Mouse (Mus musculus): ENCODE results near the gene U2surp.

The U2surp gene

DNA sequence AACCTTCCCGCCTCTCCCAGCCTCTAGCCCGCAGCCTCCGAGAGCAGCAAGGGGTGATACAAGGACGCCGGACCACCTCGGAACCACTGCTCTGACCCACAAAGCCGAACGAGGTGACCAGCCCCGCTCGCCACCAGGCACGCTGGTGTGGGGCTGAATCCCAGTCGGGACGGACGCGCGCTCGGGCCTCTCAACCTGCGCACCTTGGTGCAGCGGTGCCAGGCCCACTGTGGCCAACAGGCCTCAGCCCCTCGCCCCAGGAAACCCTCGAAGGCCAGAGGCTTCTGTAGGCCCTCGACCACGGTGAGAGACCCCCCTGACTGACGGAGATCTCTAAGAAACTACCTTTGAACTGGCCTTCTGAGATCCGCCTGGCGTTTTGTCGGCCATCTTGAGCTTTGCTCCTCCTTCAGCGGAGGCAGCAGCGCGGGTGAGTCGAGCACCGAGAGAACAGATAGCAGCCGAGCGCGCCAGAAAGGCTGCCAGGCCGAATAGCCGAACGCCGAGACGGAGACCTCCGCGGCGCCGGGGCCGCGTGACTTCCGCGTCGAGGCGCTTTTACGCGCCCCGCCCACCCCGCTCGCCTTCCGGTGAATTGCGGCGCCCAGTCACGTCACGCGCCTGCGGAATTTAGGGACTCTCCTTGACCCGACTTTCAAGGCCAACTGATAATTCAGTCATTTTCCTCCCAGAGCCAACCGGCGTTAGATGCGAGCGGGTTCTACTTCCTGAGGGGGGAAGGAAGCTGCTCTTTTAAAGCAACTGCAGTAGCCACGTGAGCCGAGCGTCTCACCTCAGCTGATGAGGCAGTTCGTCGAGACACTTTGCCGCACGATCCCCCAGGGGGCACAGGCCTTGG is at the start of gene U2surp:
TSS of gene U2surp (minus strand) at position 525 of the 859 bp plus-strand sequence.
- DNase-seq (ENCODE audit: low read depth, low spot score): peak; percentile 97

DNA sequence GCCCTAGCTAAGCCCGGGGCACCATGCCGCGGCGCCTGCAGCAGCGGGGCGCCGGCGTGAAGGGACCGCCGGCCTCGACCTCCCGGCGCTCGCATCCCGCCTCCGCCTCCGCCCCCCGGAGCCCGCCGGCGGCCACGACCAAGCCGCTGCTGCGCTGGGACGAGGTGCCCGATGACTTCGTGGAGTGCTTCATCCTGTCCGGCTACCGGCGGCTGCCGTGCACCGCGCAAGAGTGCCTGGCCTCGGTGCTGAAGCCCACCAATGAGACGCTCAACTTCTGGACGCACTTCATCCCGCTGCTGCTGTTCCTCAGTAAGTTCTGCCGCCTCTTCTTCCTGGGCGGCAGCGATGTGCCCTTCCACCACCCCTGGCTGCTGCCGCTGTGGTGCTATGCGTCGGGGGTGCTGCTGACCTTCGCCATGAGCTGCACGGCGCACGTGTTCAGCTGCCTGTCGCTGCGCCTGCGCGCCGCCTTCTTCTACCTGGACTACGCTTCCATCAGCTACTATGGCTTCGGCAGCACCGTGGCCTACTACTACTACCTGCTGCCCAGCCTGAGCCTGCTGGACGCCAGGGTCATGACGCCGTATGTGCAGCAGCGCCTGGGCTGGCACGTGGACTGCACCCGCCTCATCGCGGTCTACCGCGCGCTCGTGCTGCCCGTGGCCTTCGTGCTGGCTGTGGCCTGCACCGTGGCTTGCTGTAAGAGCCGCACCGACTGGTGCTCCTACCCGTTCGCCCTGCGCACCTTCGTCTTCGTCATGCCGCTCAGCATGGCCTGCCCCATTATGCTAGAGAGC is 48.3 kb upstream of the U2surp start:
- DNase-seq (ENCODE audit: low read depth, low spot score): peak; percentile 35

DNA sequence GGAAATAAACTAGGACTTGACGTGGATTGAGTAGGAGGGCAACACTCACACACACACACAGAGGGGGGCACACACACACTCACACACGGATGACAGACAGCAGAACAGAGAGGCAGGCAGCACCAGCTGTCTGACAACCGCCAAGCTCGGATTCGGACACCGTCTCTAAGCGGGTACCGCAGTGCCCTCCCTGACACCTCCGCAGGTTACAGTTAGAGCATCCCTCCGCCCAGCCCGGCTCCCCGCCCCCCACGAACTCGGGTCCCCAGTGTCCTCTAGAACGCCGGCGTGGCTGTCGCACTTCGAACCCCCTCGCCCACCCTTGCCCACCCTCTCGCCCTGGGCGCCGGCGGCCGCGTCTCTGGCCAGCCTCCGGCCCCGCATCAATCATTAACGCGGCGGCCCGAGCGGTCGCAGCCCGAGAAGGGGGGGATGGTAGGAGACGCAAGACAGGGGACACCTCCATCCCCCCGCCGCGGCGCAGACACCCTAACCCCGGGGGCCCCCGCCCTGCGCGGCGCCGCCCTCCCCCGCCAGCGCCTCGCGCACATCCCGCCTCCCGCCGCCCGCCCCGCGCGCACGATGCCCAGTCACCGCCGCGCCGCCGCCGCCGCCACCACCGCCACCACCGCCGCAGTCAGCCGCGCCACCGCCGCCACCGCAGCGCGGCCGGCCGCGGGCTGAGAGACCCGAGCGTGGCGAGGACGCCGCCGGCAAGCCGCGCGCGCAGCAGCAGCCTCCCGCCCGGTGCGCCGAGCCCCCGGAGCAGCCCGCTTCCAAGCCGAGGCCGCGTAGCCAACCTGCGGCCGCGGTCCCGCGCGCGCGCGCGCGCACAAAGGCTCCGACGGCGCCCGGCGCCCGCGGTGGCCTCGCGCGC is 47.5 kb upstream of the U2surp start, which contains the start of gene Paqr9:
TSS of gene Paqr9 (plus strand) at position 599 of the 877 bp plus-strand sequence.
- no peak for DNase-seq (ENCODE audit: low read depth, low spot score)

DNA sequence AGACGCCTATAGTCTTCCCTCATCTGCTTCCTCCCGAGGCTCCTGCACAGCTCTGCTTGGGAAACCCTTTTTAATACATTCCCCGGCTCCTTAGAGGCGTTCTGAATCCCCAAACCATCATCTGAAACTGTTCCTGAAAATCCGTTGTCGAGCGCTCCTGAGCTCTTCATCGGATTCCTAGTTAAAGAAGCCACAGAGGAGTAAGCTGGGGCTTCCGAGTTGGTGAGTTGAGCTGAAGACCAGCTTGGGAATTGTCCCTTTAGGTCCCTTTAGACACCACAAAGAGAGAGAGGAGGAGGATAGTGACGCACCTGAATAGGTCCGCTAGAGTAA is 46.9 kb upstream of the U2surp start:
- DNase-seq (ENCODE audit: low read depth, low spot score): no peak

DNA sequence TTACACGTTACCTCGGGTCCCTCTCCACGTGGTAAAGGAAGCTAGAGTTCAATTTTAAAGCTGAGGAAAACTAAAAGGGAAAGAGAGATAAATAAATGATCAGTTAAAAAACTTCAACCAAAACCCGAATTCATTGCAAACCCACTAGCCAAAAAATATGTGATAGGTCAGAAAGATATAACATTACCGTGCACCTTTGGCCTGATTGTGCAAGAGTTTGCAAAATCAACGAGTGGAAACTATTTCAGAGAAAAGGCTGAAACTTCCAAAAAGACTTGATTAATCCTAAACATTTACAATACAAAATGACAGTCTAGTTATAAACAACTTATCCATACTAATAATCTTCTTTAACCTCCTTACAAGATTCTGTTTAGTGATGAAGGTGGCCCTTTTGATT is 45.9 kb upstream of the U2surp start:
- DNase-seq (ENCODE audit: low read depth, low spot score): no peak

DNA sequence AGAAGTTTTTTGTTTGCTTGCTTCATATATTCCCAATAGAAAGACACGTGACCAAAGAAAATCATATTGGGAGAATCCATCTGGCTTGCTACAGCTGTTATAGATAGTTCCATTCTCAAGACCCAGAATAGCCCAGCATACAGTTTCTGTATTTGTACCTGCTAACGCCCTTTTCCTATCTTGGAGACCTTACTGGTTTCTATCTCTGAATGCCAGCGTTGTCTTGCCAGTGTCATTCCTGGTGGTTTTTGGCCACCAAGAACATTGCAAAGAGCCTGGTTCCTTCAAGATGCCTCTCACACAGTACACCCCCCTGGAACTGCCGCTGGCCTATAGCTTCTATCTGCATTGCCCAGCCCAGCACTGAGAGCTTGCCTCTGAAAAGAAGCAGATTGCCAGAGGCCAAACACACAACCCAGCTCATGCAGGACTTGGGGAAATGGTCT is 44.3 kb upstream of the U2surp start:
- DNase-seq (ENCODE audit: low read depth, low spot score): no peak

DNA sequence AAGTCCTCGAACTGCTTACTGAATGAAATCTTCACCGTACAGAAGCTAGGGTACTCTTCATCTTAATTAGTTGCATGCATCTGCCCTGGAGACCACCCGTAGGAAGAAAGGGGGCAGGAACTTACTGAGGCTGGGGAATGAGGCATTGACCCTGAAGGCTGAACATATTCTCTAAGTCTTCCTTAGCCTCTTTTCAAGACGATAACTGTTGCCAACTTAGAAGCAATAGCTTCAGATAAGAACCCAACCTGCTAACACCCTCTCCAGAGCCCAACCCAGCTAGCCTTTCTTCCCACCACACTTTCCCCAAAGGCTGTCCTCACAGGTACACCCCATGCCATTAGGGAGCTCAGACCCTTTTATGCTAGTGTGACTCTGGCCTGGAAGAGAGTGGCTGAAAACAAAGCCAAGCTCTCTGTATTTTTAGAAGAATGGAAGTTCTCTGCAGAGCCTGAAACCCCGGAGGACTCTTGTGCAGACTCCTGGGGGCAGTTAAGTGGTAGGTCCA is 43.5 kb upstream of the U2surp start:
- no peak for DNase-seq (ENCODE audit: low read depth, low spot score)

DNA sequence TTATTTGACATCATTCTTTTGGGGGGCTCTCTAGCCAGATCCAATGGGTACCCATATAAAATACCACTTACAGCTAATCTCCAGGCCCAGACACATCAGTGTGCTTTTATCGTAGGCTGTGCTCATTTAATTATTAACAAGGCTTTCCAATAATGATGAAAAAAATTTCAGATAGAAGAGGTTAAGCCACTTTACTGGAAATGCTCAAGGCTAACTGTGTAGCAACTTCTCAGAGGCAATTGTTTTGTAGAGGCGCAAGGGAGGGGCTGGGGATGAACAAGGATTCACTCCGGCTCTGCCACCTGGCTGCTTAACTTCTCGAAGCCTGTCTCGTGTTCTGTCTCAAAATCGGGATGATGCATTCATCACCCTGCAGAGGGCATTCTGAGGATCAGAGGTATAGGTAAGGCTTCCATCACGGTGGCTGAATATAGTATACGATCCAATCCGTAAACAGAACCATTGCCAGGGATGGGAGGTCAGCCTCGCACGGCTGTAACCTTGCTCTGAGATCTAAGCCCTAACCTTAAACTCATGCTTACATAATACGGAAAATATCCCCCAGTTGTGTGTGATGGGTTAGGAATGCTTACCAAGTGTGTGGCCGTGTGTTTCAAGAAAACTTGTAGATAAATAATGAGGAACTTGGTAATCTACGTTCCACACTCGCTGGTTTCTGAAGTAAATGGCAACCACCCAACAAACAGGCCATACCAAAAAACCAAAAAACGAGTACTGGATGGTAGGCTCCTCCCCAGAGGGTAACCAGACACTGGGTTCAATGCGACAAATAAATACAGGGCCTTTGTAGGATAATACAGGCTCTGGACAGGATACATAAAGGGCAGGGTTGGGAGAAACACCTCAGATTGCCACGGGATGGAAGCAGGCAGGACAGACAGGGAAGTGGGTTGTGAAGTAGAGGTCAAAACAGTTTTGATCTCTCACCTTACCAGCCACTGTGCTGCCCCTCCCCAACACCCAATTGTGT is 42.7 kb upstream of the U2surp start:
- no peak for DNase-seq (ENCODE audit: low read depth, low spot score)

DNA sequence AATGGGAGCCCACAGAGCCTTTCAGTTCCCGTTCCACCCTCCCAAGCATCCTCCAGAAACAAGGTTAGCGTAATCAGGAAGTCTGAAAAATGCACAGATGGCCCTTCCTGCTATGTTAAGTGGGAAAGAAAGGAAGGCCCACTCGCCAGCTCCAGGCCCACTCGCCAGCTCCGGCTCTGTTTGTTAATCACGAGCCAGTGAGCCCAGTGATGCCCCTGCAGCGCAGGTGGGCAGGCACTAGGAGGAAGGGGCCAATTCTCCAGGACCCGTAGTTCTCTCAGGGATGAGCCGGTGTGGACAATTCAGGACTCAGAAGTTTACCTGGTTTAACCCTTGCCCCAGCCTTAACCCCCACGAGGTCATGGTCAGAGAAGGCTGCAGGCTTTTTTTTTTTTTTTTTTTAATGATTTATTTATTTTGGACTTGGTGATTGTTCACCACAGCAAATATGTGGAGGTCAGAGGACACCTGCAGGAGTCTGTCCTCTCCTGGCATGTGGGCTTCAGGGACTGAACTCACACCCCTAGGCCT is 40.4 kb upstream of the U2surp start:
- no peak for DNase-seq (ENCODE audit: low read depth, low spot score)

DNA sequence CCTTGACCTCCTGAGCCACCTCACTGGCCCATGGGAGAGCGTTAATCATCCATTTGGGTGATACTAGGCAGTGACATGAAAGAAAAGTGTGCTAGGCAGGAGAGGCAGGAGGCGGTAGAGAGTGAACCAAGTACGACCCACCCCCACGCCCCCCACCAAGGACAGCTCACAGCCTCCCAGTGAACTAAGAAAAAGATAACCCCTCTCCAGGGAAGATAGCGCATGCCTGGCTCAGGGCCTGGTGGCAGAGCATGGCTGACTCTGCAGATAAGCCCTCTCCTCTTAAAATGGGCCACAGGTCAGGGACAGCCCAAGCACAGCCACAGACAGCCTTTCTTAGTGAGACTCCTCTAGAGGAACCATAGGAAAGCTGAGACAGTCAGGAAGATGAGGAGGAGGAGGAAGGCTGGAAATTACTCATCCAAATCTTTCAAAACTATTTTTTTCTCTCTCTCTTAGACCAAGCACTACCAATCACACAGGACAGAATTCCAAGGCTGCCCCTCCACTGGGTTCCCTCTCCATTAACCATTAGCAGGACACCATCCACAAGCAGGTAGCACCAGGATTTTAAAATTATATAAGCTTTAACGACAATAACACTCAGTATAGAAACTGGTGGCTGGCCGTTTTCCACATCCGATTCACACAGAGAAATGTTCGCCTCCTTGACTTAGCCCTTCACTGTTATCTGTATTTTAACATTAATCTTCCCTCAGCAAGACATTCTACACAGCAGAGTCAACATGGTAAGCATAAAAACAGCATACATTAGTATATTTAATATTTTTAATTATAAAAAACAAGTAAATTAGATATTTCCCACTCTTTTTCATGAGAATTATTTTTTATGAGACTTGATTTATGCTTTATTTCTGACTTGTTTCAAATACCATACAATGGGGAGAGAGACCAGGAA is 39.3 kb upstream of the U2surp start:
- DNase-seq (ENCODE audit: low read depth, low spot score): no peak

DNA sequence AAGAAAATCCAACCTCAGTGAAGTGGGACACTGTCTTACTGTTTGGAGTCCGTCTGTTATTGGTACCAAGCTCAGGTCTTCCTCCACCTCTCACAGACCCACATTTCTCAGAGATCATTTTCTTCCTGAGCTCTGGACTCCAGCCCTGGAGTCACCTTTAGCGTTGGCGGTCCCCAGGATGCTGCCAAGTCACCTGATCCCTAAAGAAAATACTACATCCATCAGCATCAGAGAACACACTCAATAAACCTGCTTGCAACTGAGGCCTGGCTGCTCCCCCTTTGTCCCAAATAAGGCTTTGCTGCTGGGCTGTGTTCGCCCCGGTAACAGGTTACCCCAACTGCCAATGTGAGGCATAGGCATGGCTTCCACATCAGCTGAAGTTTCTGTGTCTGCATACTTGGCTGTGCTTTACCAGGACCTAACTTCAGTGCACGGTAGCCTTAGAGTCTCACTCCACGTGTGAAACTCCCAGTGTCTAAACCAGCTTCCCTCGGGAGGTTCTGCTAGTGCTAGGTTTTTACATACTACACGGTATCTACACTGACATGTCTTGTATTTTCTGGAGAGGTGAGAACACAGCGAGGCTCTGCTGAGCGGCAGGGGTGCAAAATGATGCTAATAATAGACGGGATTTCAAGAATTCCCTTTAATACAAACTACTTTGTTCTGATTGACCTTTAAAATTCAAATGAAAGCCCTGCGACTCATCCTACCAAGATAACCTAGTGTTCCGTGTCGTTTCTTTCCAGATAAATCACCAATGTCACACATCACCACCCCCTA is 38.0 kb upstream of the U2surp start:
- no peak for DNase-seq (ENCODE audit: low read depth, low spot score)

DNA sequence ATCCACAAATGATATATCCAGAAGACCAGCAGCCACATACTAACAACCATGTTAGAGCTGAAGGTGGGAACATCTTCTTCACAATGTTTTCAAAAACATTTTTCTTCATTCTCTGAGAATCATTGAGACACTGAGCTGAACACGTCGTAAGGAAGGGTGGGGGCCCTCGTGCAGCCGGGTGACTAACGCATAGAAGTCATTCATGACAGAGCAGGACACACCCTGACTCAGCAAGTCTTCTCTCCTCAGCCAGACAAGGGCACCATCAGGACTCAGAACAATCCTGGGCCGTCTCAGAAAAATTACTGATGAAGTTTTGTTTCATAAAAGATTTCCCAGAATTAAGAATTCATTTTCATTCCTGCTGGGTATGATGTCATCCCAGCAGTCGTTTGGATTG is 34.9 kb upstream of the U2surp start:
- DNase-seq (ENCODE audit: low read depth, low spot score): no peak

DNA sequence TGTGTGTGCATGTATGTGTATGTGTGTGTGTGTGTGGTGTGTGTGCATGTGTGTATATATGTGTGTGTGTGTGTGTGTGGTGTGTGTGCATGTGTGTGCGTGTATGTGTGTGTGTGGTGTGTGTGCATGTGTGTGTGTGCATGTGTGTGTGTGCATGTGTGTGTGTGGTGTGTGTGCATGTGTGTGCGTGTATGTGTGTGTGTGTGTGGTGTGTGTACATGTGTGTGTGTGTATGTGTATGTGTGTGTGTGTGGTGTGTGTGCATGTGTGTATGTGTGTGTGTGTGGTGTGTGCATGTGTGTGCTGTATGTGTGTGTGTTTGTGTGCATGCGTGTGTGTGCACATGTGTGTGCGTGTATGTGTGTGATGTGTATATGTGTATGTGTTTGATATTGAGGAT is 32.8 kb upstream of the U2surp start:
- DNase-seq (ENCODE audit: low read depth, low spot score): no peak

DNA sequence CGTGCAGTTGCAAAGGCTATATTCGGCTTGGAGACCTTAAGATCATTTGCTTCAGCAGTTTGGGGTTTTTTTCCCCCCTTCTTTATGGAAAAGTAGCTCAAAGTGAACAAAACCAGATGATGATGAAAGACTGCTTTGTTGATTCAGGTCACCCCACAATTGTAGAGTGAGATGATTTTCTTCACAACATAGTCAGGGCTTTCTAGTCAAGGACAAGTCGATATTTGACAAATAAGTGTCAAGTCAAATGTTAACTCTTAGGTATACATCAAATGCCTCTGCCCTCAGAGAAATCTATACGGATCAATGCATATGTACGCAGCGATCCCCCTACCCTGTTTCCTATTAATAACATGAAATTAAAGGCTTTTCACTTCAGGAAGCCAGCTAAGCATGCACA is 30.7 kb upstream of the U2surp start:
- no peak for DNase-seq (ENCODE audit: low read depth, low spot score)

DNA sequence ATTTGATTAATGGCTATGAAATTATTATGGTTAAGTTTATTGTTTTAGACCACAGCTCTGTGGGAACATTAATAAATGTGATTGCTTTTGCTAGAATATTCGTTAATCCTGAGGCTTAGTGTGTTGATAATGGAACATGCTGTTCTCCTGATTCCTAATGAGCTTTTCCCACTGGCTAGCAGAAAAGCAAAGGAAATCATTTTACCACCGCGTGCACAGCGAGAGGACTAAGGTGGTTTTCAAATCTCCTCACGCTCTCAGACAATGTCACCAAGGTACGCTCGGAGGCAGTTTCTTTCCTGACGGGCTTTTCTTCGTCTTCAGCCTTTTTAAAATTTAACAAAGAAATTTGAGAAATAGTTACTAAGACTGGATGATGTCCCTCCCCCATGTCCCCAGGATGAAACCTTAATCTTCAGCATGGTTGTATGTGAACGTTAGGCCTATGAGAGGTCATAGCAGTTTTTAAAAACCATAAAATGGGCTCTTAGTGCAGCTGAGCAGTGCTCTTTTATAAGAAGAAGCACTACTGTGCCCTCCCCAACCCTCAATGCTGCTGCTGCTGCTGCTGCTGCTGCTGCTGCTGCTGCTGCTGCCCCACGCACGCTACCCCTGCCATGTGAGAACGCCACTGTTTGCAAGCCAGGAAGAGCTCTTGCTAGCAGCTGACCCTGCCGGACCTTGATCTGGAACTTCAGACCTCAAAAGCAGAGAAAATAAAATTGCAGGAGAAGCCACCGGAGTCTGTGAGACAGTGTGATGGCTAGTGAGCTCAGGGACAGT is 30.0 kb upstream of the U2surp start:
- no peak for DNase-seq (ENCODE audit: low read depth, low spot score)

DNA sequence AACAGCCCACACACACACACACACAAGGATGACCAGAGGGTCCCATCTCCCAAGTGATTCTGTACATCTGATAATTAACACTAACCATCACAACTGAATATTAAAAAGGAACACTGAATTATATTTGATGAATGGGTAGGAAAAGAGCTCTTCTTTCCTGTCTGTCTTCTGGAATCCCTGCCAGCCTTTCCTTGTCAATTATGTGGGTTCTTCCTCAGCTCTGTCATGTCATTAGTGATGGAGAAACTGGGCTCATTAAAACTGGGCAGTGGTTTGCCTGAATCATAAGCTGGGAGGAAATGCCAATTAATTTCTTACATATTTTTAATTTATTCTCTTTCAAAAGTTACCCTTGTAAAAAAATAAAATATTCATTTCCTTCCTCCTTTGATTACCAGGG is 29.4 kb upstream of the U2surp start:
- DNase-seq (ENCODE audit: low read depth, low spot score): no peak

DNA sequence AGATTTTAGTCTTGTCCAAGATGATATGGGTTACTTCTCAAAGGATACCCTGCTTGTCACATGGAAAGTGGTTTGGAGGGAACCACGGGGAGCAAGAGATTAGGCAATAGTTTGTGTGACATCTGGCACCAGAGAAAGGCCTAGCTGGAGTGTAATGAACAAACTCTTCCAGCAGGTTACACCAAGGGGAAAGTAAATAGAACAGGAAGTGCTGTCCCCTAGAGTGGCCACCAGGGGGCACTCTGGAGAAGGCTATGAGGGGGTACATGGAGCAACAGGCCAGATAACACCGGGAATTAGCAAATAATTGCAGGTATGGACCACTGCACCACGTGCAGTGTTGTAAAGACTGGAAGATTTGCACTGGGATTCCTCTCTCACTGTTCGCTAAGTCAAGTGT is 28.7 kb upstream of the U2surp start:
- DNase-seq (ENCODE audit: low read depth, low spot score): peak; percentile 43

Measured in forelimb bud, embryonic 11.5 days (tissue).